Mouse (Mus musculus): ENCODE measurements around the gene Lrrk1.

- TF ChIP-seq CTCF (IDR thresholded peaks at IDR 0.05; ENCODE audit: extremely low read depth, insufficient read length, insufficient replicate concordance, low read depth, low read length) (peak; percentile 92), POLR2A (IDR thresholded peaks at IDR 0.05; ENCODE audit: low read depth, low read length) (no peak)
These were observed 87.5 kb downstream of the Lrrk1 start for GRCm38 (mm10) chr7:66300680-66301079.

Measured in small intestine, adult 2 months (tissue).